Mouse (Mus musculus): ENCODE data around the gene Lacc1.
"Not testable (repeated sequence)": the region's sequence is repeated elsewhere in the genome, so short reads cannot be mapped to it uniquely, and the experiment has no call there.

Lacc1 gene

DNA sequence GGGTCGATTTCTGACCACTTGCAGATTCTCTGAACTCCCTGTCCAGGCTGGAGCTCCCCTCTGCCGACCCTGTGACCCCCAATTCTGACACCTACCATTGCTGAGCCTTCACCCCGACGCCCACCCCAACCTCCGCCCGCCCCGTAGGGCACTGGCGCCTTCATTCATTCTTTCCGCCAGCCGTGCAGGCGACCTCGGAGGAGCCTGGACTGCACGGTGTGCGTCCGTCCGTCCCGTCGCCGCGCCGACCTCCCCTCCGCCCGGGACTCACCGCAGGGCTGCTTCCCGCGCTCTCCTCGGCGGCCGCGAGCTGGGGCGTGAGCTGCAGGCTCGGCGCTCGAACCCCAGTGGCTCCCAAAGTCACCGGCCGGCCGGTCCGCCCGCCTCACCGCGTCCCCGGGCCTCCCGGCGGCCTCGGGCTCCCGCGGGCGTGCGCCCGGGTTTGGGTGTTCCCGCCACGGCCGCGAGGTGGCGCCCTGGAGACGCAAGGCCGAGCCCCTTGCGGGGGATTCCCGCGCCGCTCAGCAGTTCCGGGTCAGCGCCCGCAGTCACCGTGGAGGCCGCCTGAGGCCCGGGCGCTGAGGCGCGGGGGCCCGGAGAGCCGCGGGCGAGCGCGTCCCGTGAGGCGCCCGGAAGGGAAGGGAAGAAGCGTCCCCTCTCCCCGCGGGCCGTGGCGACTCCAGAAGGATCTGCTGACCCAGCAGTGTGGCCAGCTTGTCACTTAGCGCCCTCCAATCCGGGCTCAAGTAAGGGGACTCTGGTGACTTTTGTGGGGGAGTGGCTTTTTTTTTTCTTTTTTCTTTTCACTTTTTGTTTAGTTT lies at the start of gene Lacc1, which contains the start of gene Ccdc122:
Lacc1 (minus strand) TSS at position 679 of the 821 bp plus-strand sequence.
Ccdc122 (plus strand) TSS at position 547 of the 821 bp plus-strand sequence.
- peak; percentile 62 for DNase-seq (ENCODE audit: low spot score)

DNA sequence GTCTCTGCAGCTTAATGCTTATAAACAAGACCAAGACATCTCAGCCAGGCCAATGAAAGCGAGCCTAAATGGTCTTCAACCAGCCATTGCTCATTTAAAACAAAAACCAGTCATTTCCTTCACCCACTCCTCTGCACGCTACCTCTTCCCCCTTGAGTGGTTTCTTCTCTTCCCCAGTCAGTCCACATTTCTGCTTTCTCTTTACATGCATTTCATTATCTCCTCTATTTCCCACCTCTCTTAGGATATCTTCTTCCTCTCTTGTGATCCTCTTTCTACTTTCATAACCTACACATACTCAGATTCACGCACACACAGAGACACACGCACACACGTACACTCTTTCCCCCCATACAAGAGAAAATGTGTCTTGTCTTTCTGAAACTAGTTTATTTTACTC lies 44.5 kb upstream of the Lacc1 start:
- DNase-seq (ENCODE audit: low spot score), result no peak

GRCm38 (mm10) chr14:77069361-77069760 lies 32.7 kb upstream of the Lacc1 start:
- DNase-seq (ENCODE audit: low spot score), result no peak

- DNase-seq (ENCODE audit: low spot score), result no peak
These were observed 16.6 kb upstream of the Lacc1 start for GRCm38 (mm10) chr14:77053288-77053687.

DNA sequence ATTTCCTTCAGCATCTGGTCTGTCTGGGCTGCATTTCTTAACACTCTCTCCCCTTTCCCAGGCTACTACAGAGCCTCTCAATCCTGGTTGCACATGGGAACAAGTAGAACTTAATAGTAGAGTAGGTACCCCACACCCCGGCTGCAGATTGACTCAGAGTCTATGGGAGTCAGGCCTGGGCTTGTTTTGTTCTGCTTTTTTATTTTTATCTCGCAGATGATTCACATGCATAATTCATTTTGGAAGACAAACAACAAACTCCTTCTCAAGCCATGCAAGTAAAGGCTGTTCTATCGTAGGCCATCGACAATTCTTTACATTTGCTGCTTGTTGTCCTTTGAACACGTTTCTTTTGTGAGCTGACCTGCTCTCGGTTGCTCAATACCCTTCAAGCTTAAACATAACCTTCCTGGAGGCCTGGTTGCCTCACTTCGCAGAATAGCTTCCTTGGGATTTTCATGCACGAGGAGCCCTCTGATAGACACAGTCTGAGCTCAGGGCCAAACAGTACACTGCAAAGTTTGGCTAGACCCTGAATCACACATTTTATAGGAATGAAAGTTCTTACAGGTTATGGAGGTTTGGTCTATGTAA lies 1.2 kb upstream of the Lacc1 start:
- no peak for DNase-seq (ENCODE audit: low spot score)

DNA sequence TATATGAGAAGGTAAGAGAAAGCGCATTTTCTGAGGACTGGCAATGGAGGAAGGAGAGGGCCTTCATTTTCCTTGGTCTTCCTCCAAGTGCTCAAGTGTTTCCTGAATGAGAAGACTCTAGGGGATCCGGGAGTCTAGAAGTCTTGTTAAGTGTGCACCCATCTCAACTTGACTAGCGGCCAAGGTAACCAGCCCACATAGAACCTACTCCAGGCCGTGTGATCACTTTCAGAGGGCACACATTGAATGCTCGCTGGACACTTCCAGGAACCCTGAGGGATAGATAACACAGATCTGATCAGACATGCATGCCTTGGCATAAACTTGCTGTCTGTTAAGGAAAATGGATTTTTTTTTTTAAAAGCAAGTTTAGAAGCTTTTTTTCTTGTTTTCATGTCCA lies 626 bp upstream of the Lacc1 start:
- no peak for DNase-seq (ENCODE audit: low spot score)

- DNase-seq (ENCODE audit: low spot score), result no peak
These were observed 1.7 kb downstream of the Lacc1 start for GRCm38 (mm10) chr14:77034970-77035369.

- DNase-seq (ENCODE audit: low spot score), result no peak
These were observed 2.4 kb downstream of the Lacc1 start for GRCm38 (mm10) chr14:77034175-77034915.

GRCm38 (mm10) chr14:77033391-77033790 lies 3.3 kb downstream of the Lacc1 start:
- DNase-seq (ENCODE audit: low spot score), result no peak

- no peak for DNase-seq (ENCODE audit: low spot score)
These were observed 4.3 kb downstream of the Lacc1 start for GRCm38 (mm10) chr14:77032433-77032832.

- DNase-seq (ENCODE audit: low spot score), result no peak
These were observed 5.9 kb downstream of the Lacc1 start for GRCm38 (mm10) chr14:77030808-77031207.

- no peak for DNase-seq (ENCODE audit: low spot score)
These were observed 7.2 kb downstream of the Lacc1 start for GRCm38 (mm10) chr14:77029319-77030054.

DNA sequence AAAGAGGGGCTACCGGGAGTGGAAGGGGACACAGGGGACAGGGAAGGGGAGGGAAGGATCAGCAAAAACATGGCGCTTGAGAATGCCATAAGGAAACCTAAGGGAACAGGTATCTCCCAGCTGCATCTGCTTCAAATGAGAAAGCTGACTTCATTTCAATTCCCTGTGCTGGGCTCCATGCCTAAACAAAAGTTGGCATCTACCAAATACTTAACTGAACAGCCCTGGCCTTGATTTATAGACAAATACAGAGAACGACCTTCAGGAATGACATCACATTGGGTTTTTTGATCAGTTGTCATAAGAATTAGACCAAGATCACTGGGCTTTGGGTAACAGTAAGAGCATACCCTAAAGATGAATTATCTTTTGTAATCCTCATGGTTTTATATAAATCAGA lies 12.2 kb downstream of the Lacc1 start:
- DNase-seq (ENCODE audit: low spot score), result no peak

DNA sequence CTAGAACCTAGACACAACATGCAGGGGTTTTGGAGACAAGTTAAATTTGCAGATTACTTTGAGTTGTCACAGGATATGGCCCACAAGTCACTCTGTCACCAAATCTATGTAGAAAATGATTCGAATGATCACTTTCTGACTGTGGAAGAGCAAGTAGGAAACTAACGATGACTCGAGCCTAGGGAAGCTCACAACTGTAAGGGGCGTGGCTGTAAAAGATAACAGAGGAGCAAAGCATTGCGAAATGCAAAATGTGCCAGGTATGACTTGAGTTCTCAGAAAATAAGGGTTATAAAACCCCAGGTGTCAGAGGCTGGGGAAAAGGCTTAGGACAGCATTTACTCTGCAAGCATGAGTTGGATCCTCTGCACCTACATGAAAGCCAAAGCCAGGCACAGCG lies 19.5 kb downstream of the Lacc1 start:
- DNase-seq (ENCODE audit: low spot score), result no peak

- not testable (repeated sequence) for DNase-seq (ENCODE audit: low spot score)
These were observed 19.9 kb downstream of the Lacc1 start for GRCm38 (mm10) chr14:77016783-77017182.

DNA sequence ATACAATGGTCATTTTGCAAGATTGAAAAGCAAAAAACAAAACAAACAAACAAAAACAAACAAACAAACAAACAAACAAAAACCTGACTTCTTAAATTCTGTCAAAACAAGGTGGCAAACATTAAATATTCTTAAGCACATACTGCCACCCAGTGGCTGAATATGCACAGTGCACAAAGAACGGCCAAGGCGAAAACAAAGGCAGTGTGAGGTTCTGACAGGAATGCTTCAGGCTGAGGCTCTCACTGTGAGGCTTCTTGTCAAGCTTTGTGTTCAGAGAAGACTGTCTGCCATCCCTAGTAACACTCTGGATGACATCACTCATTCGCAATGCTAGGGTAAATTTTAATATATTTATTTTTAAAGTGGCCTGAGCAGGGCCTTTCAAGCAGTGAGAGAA lies 24.9 kb downstream of the Lacc1 start:
- peak; percentile 18 for DNase-seq (ENCODE audit: low spot score)

DNA sequence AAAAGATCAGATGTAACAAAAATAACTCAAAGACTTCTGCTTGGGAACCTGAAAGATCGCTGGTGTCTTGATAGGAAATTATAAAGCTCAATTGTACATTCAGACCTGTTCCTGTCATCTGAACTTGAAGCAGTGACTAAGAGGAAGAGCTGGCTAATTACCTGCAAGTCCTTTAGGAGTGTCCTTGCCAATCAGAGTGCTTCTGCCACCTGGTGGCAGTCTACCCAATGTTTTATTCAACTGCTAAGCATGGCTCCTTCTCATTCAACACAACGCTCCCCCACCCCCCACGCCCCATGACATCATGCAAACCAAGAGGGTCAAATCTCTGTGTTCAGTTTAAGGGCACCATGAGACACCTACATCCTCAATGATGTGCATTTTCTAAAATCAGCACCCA lies 28.5 kb downstream of the Lacc1 start:
- DNase-seq (ENCODE audit: low spot score), result no peak

DNA sequence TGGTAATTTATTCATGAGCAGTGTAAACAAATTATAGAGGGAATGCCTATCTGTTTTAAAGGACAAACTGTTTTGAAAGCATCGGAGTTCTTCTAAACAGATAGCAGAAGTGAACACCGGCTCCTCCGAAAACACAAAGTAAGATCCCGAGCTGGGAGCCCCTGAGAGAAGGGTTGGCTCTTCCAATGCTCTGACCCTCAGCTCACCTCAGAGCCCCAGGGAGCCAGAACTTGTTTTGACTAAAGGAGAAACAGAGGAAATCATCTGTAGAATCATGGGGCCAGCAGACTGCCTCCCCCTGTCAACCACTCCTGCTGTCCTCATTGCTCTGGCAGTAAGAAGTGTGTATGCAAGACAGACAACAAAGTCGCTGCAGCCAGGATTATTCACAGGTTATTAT lies 31.1 kb downstream of the Lacc1 start:
- DNase-seq (ENCODE audit: low spot score), result no peak

- no peak for DNase-seq (ENCODE audit: low spot score)
These were observed 32.0 kb downstream of the Lacc1 start for GRCm38 (mm10) chr14:77004740-77005139.

- not testable (repeated sequence) for DNase-seq (ENCODE audit: low spot score)
These were observed 46.4 kb downstream of the Lacc1 start for GRCm38 (mm10) chr14:76990351-76990750.

DNA sequence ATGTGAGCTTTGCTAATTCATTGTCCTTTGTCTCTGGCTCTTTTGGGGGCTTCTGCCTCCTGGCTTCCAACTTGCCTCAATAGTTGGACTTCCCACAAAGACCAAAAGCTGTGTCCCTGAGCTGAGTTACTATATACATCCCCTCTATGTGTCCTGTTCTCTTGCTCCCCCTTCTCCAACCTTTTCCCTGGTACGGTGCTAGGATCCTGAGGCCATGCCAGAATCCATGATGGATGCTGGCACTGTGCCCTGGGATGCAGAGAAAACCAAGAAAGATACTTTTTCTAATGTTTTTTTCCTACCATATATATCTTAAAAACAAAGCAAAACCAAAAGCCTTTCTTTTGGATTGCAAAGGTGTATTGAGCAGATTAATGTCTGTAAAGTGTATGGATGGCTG lies 54.9 kb downstream of the Lacc1 start:
- DNase-seq (ENCODE audit: low spot score), result no peak

DNA sequence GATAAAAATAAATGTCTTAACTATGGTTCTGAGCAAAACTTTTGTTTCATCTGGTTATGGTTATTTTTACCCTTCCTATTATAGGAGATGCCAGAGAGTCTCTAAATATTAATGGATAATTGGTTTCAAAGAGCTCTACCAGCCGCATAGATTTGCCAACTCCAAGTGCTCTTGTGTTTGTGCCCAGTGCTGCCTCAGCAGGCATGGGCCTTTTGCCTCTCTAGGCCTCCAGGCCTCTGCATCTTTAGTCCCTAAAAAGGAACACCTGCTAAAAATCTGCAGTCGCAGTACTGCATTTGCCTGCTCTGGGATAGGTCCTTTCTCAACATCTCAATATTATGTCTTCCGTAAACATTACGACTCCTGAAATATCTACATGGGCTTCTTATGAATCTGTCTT lies 55.5 kb downstream of the Lacc1 start:
- DNase-seq (ENCODE audit: low spot score), result no peak

All from spleen, adult 12 weeks (tissue).